Mouse (Mus musculus) cortical plate, adult 2 months (tissue): ENCODE measurements around the gene Gm10840.

Experiments used
- CTCF ChIP-seq: fragments of 200-500 bp; IDR thresholded peaks from 2 replicates; pipeline ENCODE4 v1.5.1; 2011; ENCODE audit warnings: mild to moderate bottlenecking, control low read depth, low read length; ENCODE audit not compliant: insufficient read depth; ENCODE audit errors: extremely low read depth
- POLR2A ChIP-seq: fragments of 200-500 bp; IDR thresholded peaks from 2 replicates; pipeline ENCODE4 v1.6.1; 2011; ENCODE audit warnings: mild to moderate bottlenecking, low read length, control low read depth; ENCODE audit not compliant: insufficient read depth; ENCODE audit errors: extremely low read depth

DNA sequence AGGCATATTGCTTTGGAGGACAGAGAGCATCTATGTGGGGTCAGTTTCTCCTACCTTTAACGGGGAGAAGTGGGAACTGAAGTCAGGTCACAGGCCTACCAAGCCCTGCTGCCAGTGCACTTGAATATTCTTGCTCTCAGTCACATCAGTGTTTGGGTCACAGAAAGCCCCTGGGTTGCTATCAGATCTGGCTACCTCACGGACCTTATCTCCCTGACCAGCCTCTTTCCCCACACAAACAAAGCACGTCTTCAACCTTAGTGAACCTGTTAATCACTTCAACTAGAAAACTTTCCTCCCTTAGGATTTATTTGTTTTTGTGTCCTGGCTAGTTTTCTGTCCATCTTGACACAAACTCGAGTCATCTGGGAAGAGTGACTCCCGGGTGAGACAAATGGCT, 15.7 kb downstream of the Gm10840 start:
- TF ChIP-seq CTCF (no peak), POLR2A (no peak)
